Mouse (Mus musculus) ES-Bruce4 (cell line): ENCODE measurements around the gene Mpv17.

Experiments
- CTCF ChIP-seq: IDR thresholded peaks from one replicate; pipeline ENCODE4 v1.8.1; 2011; ENCODE audit warnings: low read depth, low read length
- EP300 ChIP-seq: IDR thresholded peaks from 2 replicates; pipeline ENCODE4 v1.6.1; 2011; ENCODE audit warnings: low read depth, low read length; ENCODE audit not compliant: insufficient read depth
- POLR2A ChIP-seq: IDR thresholded peaks from one replicate; pipeline ENCODE4 v1.8.1; 2011; ENCODE audit warnings: low read length; ENCODE audit not compliant: insufficient read depth

GRCm38 (mm10) chr5:31164878-31165277 lies 10.8 kb upstream of the Mpv17 start:
- TF ChIP-seq POLR2A (no peak), EP300 (no peak), CTCF (no peak)
